Mouse (Mus musculus): ENCODE results near the gene C4b.

DNA sequence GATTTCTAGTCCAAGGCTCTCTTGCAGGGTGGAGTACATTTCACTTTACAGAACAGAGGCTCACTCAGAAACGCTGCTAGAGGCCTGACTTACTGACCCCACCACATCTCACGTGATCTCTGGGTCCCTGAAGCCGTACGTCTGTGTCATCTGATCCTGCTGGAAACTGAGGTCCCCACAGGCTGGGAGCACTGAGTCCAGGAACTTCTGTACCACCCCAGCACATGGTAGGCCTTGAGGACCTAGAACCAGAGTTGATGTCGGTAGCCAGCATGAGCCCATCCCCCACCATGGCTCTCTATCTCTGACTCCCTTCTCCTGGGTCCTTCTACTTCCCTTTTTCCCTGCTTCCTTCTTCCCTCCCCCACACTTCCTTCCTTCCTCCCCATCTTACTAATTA is 2.8 kb upstream of the C4b start:
- TF ChIP-seq CTCF (IDR thresholded peaks at IDR 0.05; ENCODE audit: borderline replicate concordance, control insufficient read depth, extremely low read depth, insufficient read depth, low read length, poor library complexity) (no peak), POLR2A (IDR thresholded peaks at IDR 0.05; ENCODE audit: control insufficient read depth, extremely low read depth, insufficient read depth, low read length, poor library complexity) (no peak)
